Mouse (Mus musculus) lung, embryonic 16.5 days (tissue): ENCODE data around the gene Rd3. TPM values are rescaled to one million over a fixed set of nuclear protein-coding genes. Genes with fewer than 3 reads are reported as not detected.

Source experiments
- ATAC-seq: fragments of 200-750 bp; cut with Nextera tagmentation; 2 replicates; pipeline ENCODE4 v1.8.0; 2017; ENCODE audit warnings: low read depth, mild to moderate bottlenecking, moderate library complexity
- H3K27ac ChIP-seq: fragments of 300-500 bp; sonication (generic); 2 replicates; pipeline ENCODE4 v1.5.1; 2014; ENCODE audit warnings: mild to moderate bottlenecking, control low read depth, low read length
- H3K27me3 ChIP-seq: fragments of 300-500 bp; sonication (generic); 2 replicates; pipeline ENCODE4 v1.6.1; 2014; ENCODE audit warnings: low read depth, low read length, mixed read lengths; ENCODE audit not compliant: control insufficient read depth, insufficient read depth
- H3K36me3 ChIP-seq: fragments of 300-500 bp; sonication (generic); 2 replicates; pipeline ENCODE4 v1.6.1; 2014; ENCODE audit warnings: low read length; ENCODE audit not compliant: control insufficient read depth, insufficient read depth
- H3K4me1 ChIP-seq: fragments of 300-500 bp; sonication (generic); replicated peaks from 2 replicates; pipeline ENCODE4 v1.6.1; 2014; ENCODE audit warnings: low read length, mixed read lengths; ENCODE audit not compliant: control insufficient read depth, insufficient read depth
- H3K4me2 ChIP-seq: fragments of 300-500 bp; sonication (generic); 2 replicates; pipeline ENCODE4 v1.6.1; 2014; ENCODE audit warnings: low read depth, low read length, control low read depth
- H3K4me3 ChIP-seq: fragments of 300-500 bp; sonication (generic); 2 replicates; pipeline ENCODE4 v1.5.1; 2014; ENCODE audit warnings: mild to moderate bottlenecking, low read length, control low read depth
- H3K9ac ChIP-seq: fragments of 300-500 bp; sonication (generic); 2 replicates; pipeline ENCODE4 v1.6.1; 2014; ENCODE audit warnings: low read length, control low read depth
- H3K9me3 ChIP-seq: fragments of 300-500 bp; sonication (generic); 2 replicates; pipeline ENCODE4 v1.6.1; 2016; ENCODE audit warnings: low read length; ENCODE audit not compliant: control insufficient read depth
- WGBS: fragments of 180-500 bp; shearing (Covaris S2); extraction: QIAGEN DNeasy Blood & Tissue Kit; methylation state at CpG from one replicate; pipeline ENCODE4 v1.1.7; 2014; 5-methylcytosine and 5-hydroxymethylcytosine counted together
- polyA plus RNA-seq: library from polyadenylated mRNA; unstranded; fragments of >200 nt; fragmentation: Nextera tagmentation; extraction: Ambion mirVana; gene quantifications from 2 replicates; pipeline ENCODE4 v1.2.1, GENCODE M21; 2015

Rd3 gene
- 2.9 and 3.8 TPM in 2 replicates for polyA plus RNA-seq

DNA sequence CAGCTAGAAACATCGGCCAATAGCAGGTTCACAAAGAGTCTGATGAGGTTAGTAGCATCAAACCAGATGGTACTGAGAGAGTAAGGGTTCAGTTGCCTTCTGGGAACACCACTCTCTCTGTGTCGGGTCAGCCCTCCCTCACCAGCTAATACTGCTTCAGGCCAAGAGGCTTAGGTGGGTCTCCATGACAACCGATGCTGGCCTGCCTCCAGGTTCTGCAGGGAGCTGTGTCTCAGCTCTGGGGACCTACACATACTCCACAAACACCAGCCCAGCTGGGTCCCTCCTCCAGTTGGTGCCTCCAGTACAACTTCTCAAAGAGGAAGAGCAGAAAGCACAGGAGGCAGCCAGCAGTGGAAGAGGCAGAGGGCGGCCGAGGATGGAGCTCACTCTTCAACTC, at the start of gene Rd3:
TSS of gene Rd3 (plus strand) at position 184 of the 400 bp plus-strand sequence.
- no peak within 1 kb of the TSS for H3K4me3 ChIP-seq
- no peaks in the 10 kb centered on the region for H3K36me3 ChIP-seq
- no peak within 1 kb of the TSS for H3K9ac ChIP-seq
- H3K4me2 ChIP-seq = no peak within 1 kb of the TSS
- H3K9me3 ChIP-seq = no peaks in the 10 kb centered on the region
- H3K27ac ChIP-seq = no peak within 1 kb of the TSS
- WGBS = 30% methylated on average over 5 of the region's 5 CpGs
- peaks cover 2% of the 10 kb centered on the region; the same call in 1 of the 2 replicates for H3K27me3 ChIP-seq
- peaks cover 17% of the 10 kb centered on the region for H3K4me1 ChIP-seq
- ATAC-seq = peak; percentile 73; the same call in 1 of the 2 replicates

DNA sequence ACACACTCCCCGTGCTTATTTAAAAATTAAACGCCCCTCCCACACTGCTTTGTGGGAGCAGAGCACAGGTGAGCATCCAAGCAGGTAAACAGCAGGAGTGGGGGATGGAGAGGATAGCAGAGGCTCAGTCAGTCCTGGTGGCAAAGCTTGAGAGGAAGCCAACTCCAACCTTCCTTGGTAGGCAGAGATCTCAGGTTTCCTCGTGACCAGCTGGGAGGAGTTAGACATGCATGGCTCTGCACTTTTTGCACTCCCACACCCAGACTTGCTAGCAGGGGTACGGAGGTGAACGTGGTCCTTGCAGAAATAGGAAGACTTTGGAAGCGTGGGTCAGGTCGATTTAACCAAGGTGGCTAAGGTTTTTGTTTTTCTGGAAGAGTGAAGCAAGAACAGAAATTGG, 48.8 kb upstream of the Rd3 start:
- 61% methylated on average over 7 of the region's 7 CpGs for WGBS
- no peaks in the 10 kb centered on the region for H3K36me3 ChIP-seq
- no peak overlapping the region for H3K4me2 ChIP-seq
- no peaks in the 10 kb centered on the region for H3K4me1 ChIP-seq
- no peak overlapping the region for H3K4me3 ChIP-seq
- H3K27ac ChIP-seq = no peak overlapping the region
- H3K27me3 ChIP-seq = no peaks in the 10 kb centered on the region
- no peaks in the 10 kb centered on the region for H3K9me3 ChIP-seq
- H3K9ac ChIP-seq = no peak overlapping the region
- ATAC-seq = no peak

DNA sequence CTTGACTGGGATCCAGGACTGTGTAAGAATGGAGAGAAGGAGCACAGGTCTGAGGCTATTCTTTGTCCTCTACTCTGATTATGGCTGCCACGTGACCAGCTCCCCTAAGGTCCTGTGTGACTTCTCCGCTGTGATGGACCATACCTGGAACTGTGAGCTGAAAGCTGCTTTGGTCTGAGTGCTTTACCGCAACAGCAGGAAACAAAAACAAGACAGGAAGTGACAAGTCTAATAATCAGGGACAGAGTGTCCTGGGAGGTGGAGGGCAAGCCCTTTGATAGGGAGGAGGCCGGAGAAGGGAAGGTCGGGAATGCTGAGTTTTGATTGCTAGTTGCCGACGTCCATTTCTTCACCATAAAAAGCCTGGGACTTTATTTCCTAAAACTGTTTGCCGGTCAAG, 48.1 kb upstream of the Rd3 start:
- Histone ChIP-seq H3K36me3 (no peaks in the 10 kb centered on the region), H3K4me2 (no peak overlapping the region), H3K4me3 (no peak overlapping the region), H3K4me1 (no peaks in the 10 kb centered on the region), H3K27me3 (no peaks in the 10 kb centered on the region), H3K9me3 (no peaks in the 10 kb centered on the region), H3K9ac (no peak overlapping the region), H3K27ac (no peak overlapping the region)
- ATAC-seq = no peak
- 61% methylated on average over 8 of the region's 8 CpGs for WGBS

GRCm38 (mm10) chr1:191929897-191930524, 47.2 kb upstream of the Rd3 start:
- H3K9me3 ChIP-seq = no peaks in the 10 kb centered on the region
- no peaks in the 10 kb centered on the region for H3K36me3 ChIP-seq
- H3K4me2 ChIP-seq = no peak overlapping the region
- no peak overlapping the region for H3K27ac ChIP-seq
- 67% methylated on average over 12 of the region's 12 CpGs for WGBS
- no peaks in the 10 kb centered on the region for H3K27me3 ChIP-seq
- no peaks in the 10 kb centered on the region for H3K4me1 ChIP-seq
- no peak overlapping the region for H3K9ac ChIP-seq
- no peak for ATAC-seq
- no peak overlapping the region for H3K4me3 ChIP-seq

DNA sequence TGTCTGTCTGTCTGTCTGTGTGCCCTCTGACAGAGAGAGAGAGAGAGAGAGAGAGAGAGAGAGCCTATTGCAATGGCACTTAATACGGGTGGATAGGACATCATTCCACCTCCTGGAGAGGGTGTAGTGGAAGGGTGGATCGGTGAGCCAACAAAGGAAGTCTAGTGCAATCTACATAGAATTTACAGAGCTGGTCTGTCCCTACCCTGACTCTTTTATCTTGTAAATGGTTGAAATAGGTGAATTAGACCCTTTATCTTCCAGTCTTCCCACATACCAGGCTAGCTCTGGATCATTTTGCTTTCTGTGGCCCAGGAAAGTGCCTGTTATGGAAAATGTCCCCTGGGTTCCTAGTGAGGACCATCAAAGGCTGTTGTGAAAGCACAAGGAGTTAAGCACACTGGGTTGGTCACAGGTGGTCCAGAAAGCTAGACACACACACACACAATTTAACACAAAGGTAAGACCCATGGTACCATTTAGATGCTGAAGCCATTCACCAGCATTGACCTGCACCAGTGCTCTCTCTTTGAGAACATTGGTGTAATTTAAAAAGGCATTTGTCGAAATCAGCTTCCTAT, 46.6 kb upstream of the Rd3 start:
- Histone ChIP-seq H3K27ac (no peak overlapping the region), H3K36me3 (no peaks in the 10 kb centered on the region), H3K27me3 (no peaks in the 10 kb centered on the region), H3K9me3 (no peaks in the 10 kb centered on the region), H3K4me1 (no peaks in the 10 kb centered on the region), H3K4me2 (no peak overlapping the region), H3K4me3 (no peak overlapping the region), H3K9ac (no peak overlapping the region)
- 79% methylated on average over 3 of the region's 3 CpGs for WGBS
- ATAC-seq = no peak

DNA sequence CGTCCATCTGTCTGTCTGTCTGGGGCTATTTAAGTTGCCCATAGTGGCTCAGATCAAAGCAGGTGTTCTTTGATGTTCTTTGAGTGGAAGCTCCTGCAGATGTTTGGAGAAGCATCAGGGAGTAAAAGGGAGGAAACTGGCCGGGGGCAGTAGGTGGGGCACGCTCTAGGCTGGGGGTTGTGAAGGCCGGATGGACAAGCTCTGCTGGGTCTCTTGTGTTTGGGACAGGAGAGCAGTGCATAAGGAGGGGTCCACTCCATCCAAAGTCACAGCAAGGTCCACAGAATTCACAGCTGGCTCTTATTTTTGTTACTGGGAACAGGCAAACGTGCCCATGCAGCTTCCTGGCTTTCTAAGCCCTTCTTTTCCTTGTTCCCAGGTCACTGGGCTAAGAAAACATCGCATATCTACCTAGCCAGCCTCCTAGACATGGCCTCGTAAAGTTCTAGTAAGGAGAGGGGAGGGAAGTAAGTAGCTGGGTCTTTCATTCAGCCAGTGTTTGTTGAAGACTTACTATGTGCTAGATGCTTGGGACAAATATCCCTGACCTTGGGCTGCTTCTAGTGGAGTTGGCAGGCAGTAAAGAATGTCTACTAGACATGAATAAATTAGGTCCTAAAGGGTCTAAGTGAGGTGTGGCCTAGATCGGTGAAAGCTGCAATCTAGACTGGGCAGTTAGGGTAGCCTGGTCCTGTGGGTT, 44.7 kb upstream of the Rd3 start:
- WGBS = 58% methylated on average over 8 of the region's 8 CpGs
- no peaks in the 10 kb centered on the region for H3K36me3 ChIP-seq
- no peaks in the 10 kb centered on the region for H3K27me3 ChIP-seq
- ATAC-seq = no peak
- no peak overlapping the region for H3K4me2 ChIP-seq
- no peaks in the 10 kb centered on the region for H3K9me3 ChIP-seq
- H3K9ac ChIP-seq = no peak overlapping the region
- H3K4me3 ChIP-seq = no peak overlapping the region
- H3K27ac ChIP-seq = no peak overlapping the region
- H3K4me1 ChIP-seq = no peaks in the 10 kb centered on the region

- H3K4me1 ChIP-seq = no peaks in the 10 kb centered on the region
- no peaks in the 10 kb centered on the region for H3K9me3 ChIP-seq
- H3K4me2 ChIP-seq = no peak overlapping the region
- no peaks in the 10 kb centered on the region for H3K27me3 ChIP-seq
- no peak overlapping the region for H3K4me3 ChIP-seq
- WGBS = 58% methylated on average over 4 of the region's 4 CpGs
- no peak overlapping the region for H3K9ac ChIP-seq
- no peak overlapping the region for H3K27ac ChIP-seq
- no peak for ATAC-seq
- no peaks in the 10 kb centered on the region for H3K36me3 ChIP-seq
Measured at GRCm38 (mm10) chr1:191932986-191933632, 44.1 kb upstream of the Rd3 start.

GRCm38 (mm10) chr1:191943638-191944037, 33.5 kb upstream of the Rd3 start:
- H3K4me2 ChIP-seq = no peak overlapping the region
- no peaks in the 10 kb centered on the region for H3K9me3 ChIP-seq
- ATAC-seq = no peak
- no peak overlapping the region for H3K9ac ChIP-seq
- 0 out of 2 replicates have a peak, but pooled peaks cover 2% of the 10 kb centered on the region for H3K4me1 ChIP-seq
- H3K36me3 ChIP-seq = no peaks in the 10 kb centered on the region
- H3K4me3 ChIP-seq = no peak overlapping the region
- 58% methylated on average over 6 of the region's 6 CpGs for WGBS
- H3K27me3 ChIP-seq = no peaks in the 10 kb centered on the region
- no peak overlapping the region for H3K27ac ChIP-seq

DNA sequence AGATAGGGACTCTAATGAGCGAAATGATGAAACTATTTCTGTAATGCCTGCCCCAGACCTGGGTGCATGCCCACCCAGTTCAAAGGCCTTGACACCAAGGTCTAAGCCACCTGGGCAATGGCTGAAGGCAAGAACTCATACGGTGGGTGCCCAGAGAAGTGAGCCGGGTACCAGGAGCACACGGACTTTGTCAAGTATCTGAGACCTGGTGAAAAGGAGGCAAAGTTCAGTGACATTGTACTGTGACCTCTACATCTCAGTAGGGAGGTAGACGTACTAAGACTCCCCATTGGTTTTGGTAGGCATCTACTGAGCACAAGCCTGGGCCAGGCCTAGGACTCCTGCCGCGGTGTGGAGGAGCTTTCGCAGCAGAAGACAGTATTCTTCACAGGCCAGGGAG, 31.8 kb upstream of the Rd3 start:
- H3K4me1 ChIP-seq = 0 out of 2 replicates have a peak, but pooled peaks cover 2% of the 10 kb centered on the region
- H3K4me2 ChIP-seq = no peak overlapping the region
- no peaks in the 10 kb centered on the region for H3K27me3 ChIP-seq
- H3K27ac ChIP-seq = no peak overlapping the region
- H3K9me3 ChIP-seq = no peaks in the 10 kb centered on the region
- WGBS = 91% methylated on average over 8 of the region's 8 CpGs
- no peak for ATAC-seq
- no peak overlapping the region for H3K4me3 ChIP-seq
- no peak overlapping the region for H3K9ac ChIP-seq
- no peaks in the 10 kb centered on the region for H3K36me3 ChIP-seq
